Mouse (Mus musculus): ENCODE results near the gene Chit1. TPM values are rescaled to one million over a fixed set of nuclear protein-coding genes. Genes with fewer than 3 reads are reported as not detected.

Chit1 gene
- polyA plus RNA-seq, 1 experiment from 2014 or later, result 1.4 TPM

DNA sequence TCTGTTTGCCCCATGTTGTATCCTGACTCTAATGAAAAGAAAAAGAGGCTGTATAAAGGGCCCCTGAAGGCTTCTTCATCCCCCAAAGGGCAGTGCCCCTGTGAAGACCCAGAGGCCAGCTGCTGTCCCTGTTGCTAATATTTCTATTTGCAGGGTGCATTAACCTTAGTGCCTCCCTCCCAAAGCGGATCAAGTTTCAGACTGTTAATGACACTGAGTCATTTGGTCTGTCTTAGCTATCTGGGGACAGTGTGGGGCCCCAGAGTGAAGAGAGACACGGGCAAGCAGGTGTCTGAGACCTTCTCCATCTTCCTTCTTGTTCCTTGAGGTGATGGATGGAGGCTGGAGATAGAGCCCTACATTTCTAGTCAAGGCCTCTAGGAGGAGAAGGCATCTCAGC, 84.1 kb downstream of the Chit1 start:
- no peak for ATAC-seq (ENCODE audit: low read depth)
- H3K4me3 ChIP-seq (ENCODE audit: low read depth, low read length), result no peak overlapping the region
- H3K36me3 ChIP-seq (ENCODE audit: control insufficient read depth, insufficient read depth, low read length), result no peaks in the 10 kb centered on the region
- no peaks in the 10 kb centered on the region for H3K9me3 ChIP-seq (ENCODE audit: control insufficient read depth, low read length)
- H3K27ac ChIP-seq (ENCODE audit: low read depth, low read length), result no peak overlapping the region
- 50% methylated on average over 2 of the region's 2 CpGs for WGBS
- H3K4me1 ChIP-seq (ENCODE audit: control insufficient read depth, insufficient read depth, low read length), result 0 out of 2 replicates have a peak, but pooled peaks cover 3% of the 10 kb centered on the region
- H3K4me2 ChIP-seq (ENCODE audit: low read depth, low read length), result no peak overlapping the region
- H3K9ac ChIP-seq (replicated peaks; ENCODE audit: low read depth, low read length), result no peak overlapping the region
- H3K27me3 ChIP-seq (ENCODE audit: control insufficient read depth, insufficient read depth, low read length), result no peaks in the 10 kb centered on the region

DNA sequence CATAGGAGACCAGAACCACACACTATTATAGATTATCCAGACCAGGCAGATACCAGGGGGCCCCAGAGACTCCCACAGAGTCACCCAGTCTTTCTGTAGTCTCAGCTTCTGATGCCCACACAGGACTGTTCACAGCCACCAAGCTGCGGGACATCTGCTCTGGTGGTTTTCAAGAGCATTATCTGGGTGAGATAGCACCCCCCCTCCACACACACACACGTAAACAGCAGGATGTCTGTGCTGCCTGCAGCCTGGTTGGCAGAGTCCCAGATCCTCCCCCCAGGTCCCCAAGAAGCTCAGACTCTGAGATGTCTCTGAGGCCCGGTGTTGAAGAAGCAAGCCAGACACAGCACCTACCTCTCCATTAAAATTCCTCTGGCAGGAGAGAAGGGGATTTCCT, 84.5 kb downstream of the Chit1 start:
- no peak for ATAC-seq (ENCODE audit: low read depth)
- Histone ChIP-seq H3K4me1 (ENCODE audit: control insufficient read depth, insufficient read depth, low read length) (0 out of 2 replicates have a peak, but pooled peaks cover 3% of the 10 kb centered on the region), H3K27me3 (ENCODE audit: control insufficient read depth, insufficient read depth, low read length) (no peaks in the 10 kb centered on the region), H3K36me3 (ENCODE audit: control insufficient read depth, insufficient read depth, low read length) (no peaks in the 10 kb centered on the region), H3K9ac (replicated peaks; ENCODE audit: low read depth, low read length) (no peak overlapping the region), H3K27ac (ENCODE audit: low read depth, low read length) (no peak overlapping the region), H3K4me3 (ENCODE audit: low read depth, low read length) (no peak overlapping the region), H3K9me3 (ENCODE audit: control insufficient read depth, low read length) (no peaks in the 10 kb centered on the region), H3K4me2 (ENCODE audit: low read depth, low read length) (no peak overlapping the region)
- WGBS, result 47% methylated on average over 3 of the region's 3 CpGs

DNA sequence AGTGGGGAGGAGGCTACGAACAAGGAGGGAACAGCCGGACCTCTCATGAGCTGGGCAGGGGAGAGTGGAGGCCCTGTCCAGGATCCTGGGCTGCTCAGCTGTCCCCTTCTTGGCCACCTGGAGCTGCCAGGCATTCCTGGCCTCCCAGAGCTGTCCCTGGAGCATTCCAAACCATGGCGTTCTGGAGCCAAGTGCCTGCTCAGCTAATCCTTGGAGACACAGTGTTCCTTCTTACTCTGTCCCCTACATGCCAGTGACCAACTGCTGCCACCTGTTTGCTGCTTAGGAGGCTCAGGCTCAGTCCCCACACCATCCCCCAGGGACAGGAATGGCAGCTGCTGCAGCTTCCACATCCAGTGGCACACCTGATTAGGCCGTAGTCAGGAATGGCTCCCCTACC, 84.9 kb downstream of the Chit1 start:
- H3K27ac ChIP-seq (ENCODE audit: low read depth, low read length), result no peak overlapping the region
- H3K4me2 ChIP-seq (ENCODE audit: low read depth, low read length), result no peak overlapping the region
- 55% methylated on average over 4 of the region's 4 CpGs for WGBS
- no peak overlapping the region for H3K9ac ChIP-seq (replicated peaks; ENCODE audit: low read depth, low read length)
- no peaks in the 10 kb centered on the region for H3K9me3 ChIP-seq (ENCODE audit: control insufficient read depth, low read length)
- H3K4me3 ChIP-seq (ENCODE audit: low read depth, low read length), result no peak overlapping the region
- no peaks in the 10 kb centered on the region for H3K27me3 ChIP-seq (ENCODE audit: control insufficient read depth, insufficient read depth, low read length)
- no peak for ATAC-seq (ENCODE audit: low read depth)
- H3K4me1 ChIP-seq (ENCODE audit: control insufficient read depth, insufficient read depth, low read length), result 0 out of 2 replicates have a peak, but pooled peaks cover 3% of the 10 kb centered on the region
- no peaks in the 10 kb centered on the region for H3K36me3 ChIP-seq (ENCODE audit: control insufficient read depth, insufficient read depth, low read length)

DNA sequence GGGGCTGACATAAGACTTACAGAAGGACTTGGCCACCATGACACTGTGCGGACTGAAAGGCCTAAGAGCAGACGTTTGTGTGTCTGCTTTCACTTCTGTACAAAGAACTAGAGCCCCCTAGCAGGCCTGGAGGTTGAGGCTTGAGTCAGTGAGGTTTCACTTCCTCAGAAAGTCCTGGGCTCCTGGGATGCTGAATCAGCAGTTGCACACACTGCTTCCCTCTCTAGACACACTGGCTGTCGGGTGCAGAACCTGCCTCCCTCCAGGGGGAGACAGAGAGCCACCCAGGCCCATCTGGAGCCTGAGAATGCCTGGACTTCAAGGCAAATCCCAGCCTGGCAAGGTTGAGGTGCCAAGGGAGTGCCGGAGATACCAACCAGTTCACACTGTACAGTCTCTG, 85.3 kb downstream of the Chit1 start:
- no peaks in the 10 kb centered on the region for H3K36me3 ChIP-seq (ENCODE audit: control insufficient read depth, insufficient read depth, low read length)
- 68% methylated on average over 4 of the region's 4 CpGs for WGBS
- no peak overlapping the region for H3K4me3 ChIP-seq (ENCODE audit: low read depth, low read length)
- H3K4me2 ChIP-seq (ENCODE audit: low read depth, low read length), result no peak overlapping the region
- 0 out of 2 replicates have a peak, but pooled peaks cover 3% of the 10 kb centered on the region for H3K4me1 ChIP-seq (ENCODE audit: control insufficient read depth, insufficient read depth, low read length)
- H3K27ac ChIP-seq (ENCODE audit: low read depth, low read length), result no peak overlapping the region
- no peaks in the 10 kb centered on the region for H3K9me3 ChIP-seq (ENCODE audit: control insufficient read depth, low read length)
- H3K27me3 ChIP-seq (ENCODE audit: control insufficient read depth, insufficient read depth, low read length), result no peaks in the 10 kb centered on the region
- ATAC-seq (ENCODE audit: low read depth), result no peak
- H3K9ac ChIP-seq (replicated peaks; ENCODE audit: low read depth, low read length), result no peak overlapping the region

DNA sequence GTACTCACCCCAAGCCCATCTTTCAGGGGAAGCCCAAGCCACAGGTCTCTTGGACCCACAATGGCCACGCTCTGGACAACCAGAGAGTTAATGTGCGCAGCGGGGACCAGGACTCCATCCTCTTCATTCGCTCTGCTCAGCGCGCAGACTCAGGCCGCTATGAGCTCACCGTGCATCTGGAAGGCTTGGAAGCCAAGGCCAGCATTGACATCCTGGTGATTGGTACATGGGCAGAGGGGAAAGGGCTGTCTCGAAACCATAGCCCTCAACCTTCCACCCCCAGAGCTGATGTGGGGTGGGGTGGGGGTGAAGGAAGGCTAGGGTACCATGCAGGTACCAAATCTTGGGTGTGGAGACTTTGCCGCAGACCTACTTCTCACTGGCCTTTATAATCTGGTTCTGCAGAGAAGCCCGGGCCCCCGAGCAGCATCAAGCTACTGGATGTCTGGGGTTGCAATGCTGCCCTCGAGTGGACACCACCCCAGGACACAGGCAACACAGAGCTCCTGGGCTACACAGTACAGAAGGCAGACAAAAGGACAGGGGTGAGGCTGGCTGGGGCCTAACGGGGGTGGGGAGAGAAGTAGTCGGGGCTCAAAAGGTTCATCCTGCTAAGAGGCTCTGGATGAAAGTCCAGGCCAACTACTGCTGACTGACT, 86.4 kb downstream of the Chit1 start:
- Histone ChIP-seq H3K27ac (ENCODE audit: low read depth, low read length) (no peak overlapping the region), H3K27me3 (ENCODE audit: control insufficient read depth, insufficient read depth, low read length) (no peaks in the 10 kb centered on the region), H3K9ac (replicated peaks; ENCODE audit: low read depth, low read length) (no peak overlapping the region), H3K4me1 (ENCODE audit: control insufficient read depth, insufficient read depth, low read length) (0 out of 2 replicates have a peak, but pooled peaks cover 3% of the 10 kb centered on the region), H3K9me3 (ENCODE audit: control insufficient read depth, low read length) (no peaks in the 10 kb centered on the region), H3K4me2 (ENCODE audit: low read depth, low read length) (no peak overlapping the region), H3K36me3 (ENCODE audit: control insufficient read depth, insufficient read depth, low read length) (no peaks in the 10 kb centered on the region), H3K4me3 (ENCODE audit: low read depth, low read length) (no peak overlapping the region)
- WGBS, result 80% methylated on average over 15 of the region's 15 CpGs
- no peak for ATAC-seq (ENCODE audit: low read depth)

DNA sequence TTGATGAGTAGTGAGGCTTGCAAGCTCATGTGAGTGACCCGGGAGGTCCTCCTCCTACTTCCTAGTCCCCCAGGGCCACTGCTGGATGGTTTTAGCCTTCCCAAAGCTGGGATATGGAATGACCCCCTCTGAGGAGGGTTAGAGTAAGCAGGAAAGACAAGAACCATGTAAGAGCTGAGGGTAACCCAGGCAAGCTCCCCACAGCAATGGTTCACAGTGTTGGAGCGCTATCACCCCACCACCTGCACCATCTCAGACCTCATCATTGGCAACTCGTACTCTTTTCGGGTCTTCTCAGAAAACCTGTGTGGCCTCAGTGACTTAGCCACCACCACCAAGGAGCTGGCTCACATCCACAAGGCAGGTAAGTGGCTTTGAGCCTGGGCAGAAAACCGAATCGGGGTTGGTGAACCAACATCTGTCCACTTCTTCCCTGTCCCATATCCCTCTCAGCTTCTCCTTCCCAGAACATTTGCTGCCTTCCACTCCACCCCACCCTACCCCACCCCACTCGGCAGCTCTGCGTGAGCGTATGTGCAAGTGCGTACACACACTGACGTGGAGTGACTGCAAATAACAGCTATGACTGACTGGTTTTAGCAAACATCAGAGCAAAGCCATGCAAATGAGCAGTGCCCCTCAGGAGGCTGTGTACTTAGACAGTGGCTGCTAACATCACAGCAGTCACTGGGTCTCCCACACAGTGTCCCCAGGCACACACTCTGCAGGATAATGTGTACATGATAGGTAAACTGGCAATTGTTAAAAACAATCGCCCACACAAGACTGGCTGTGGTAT, 87.4 kb downstream of the Chit1 start:
- 89% methylated on average over 12 of the region's 12 CpGs for WGBS
- H3K27me3 ChIP-seq (ENCODE audit: control insufficient read depth, insufficient read depth, low read length), result no peaks in the 10 kb centered on the region
- H3K36me3 ChIP-seq (ENCODE audit: control insufficient read depth, insufficient read depth, low read length), result no peaks in the 10 kb centered on the region
- H3K4me1 ChIP-seq (ENCODE audit: control insufficient read depth, insufficient read depth, low read length), result 0 out of 2 replicates have a peak, but pooled peaks cover 3% of the 10 kb centered on the region
- H3K9ac ChIP-seq (replicated peaks; ENCODE audit: low read depth, low read length), result no peak overlapping the region
- H3K4me2 ChIP-seq (ENCODE audit: low read depth, low read length), result no peak overlapping the region
- H3K9me3 ChIP-seq (ENCODE audit: control insufficient read depth, low read length), result no peaks in the 10 kb centered on the region
- no peak overlapping the region for H3K4me3 ChIP-seq (ENCODE audit: low read depth, low read length)
- H3K27ac ChIP-seq (ENCODE audit: low read depth, low read length), result no peak overlapping the region
- ATAC-seq (ENCODE audit: low read depth), result no peak

DNA sequence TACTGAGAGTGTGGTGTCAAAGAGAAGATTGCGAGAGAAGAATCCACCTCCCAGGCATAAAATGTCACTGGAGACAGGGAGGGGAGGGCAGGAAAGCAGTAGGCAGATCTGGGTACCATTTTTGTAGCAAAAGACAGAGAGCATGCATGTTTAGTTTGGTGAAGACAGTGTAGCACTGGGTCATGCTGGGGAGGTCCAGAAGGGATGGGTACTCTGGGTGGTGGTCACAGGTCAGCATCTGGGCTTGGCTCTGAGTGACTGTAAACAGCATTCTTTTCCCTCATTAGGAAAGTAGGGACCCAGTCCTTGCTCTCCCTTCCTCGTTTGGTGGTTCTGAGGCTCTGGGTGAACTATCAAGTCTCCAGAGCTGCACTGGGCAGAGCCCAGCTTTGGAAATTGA, 89.4 kb downstream of the Chit1 start:
- H3K27me3 ChIP-seq (ENCODE audit: control insufficient read depth, insufficient read depth, low read length), result no peaks in the 10 kb centered on the region
- no peak overlapping the region for H3K4me2 ChIP-seq (ENCODE audit: low read depth, low read length)
- no peaks in the 10 kb centered on the region for H3K9me3 ChIP-seq (ENCODE audit: control insufficient read depth, low read length)
- H3K27ac ChIP-seq (ENCODE audit: low read depth, low read length), result no peak overlapping the region
- H3K4me1 ChIP-seq (ENCODE audit: control insufficient read depth, insufficient read depth, low read length), result 0 out of 2 replicates have a peak, but pooled peaks cover 3% of the 10 kb centered on the region
- H3K9ac ChIP-seq (replicated peaks; ENCODE audit: low read depth, low read length), result no peak overlapping the region
- H3K4me3 ChIP-seq (ENCODE audit: low read depth, low read length), result no peak overlapping the region
- ATAC-seq (ENCODE audit: low read depth), result no peak
- 51% methylated on average over 2 of the region's 2 CpGs for WGBS
- H3K36me3 ChIP-seq (ENCODE audit: control insufficient read depth, insufficient read depth, low read length), result no peaks in the 10 kb centered on the region; the same call in 1 of the 2 replicates
